Mouse (Mus musculus) kidney, adult 10 weeks (tissue): ENCODE results near the gene Tex22. TPM values are rescaled to one million over a fixed set of nuclear protein-coding genes. Genes with fewer than 3 reads are reported as not detected.

Source experiments
- polyA plus RNA-seq: library from polyadenylated mRNA; stranded (reverse); fragments of 350-450 nt; fragmentation: Illumina TruSeq; extraction: RNeasy Lipid Tissue Mini Kit (QIAGEN cat#74804); gene quantifications from one replicate; pipeline ENCODE4 v1.2.3, GENCODE M21; 2014; ENCODE audit warnings: low read depth, low replicate concordance

Gene Tex22
- polyA plus RNA-seq: not detected

GRCm38 (mm10) chr12:113074329-113075062 is at the start of gene Tex22:
Gene Tex22 (plus strand): TSS chr12:113074502.

GRCm38 (mm10) chr12:113097749-113098281 is 23.5 kb downstream of the Tex22 start, which contains the start of gene Mta1:
Gene Mta1 (plus strand): TSS chr12:113098278.

Other genes starting within 250 kb of the Tex22 start
- gene Cdca4, start 245.1 kb upstream of the Tex22 start, polyA plus RNA-seq: 3.3 TPM
- gene Gpr132, start 206.3 kb upstream of the Tex22 start, polyA plus RNA-seq: not detected
- 0.12 TPM for gene Jag2, start 144.7 kb upstream of the Tex22 start, polyA plus RNA-seq
- 0.44 TPM for gene Nudt14, start 132.4 kb upstream of the Tex22 start, polyA plus RNA-seq
- 1.3 TPM for gene Btbd6, start 98.0 kb upstream of the Tex22 start, polyA plus RNA-seq
- gene Brf1, start 73.8 kb upstream of the Tex22 start, polyA plus RNA-seq: 14.1 TPM
- gene Pacs2, start 60.0 kb upstream of the Tex22 start, polyA plus RNA-seq: 6.4 TPM
- 5.8 TPM for gene Mta1, start 23.8 kb downstream of the Tex22 start, polyA plus RNA-seq
- not detected for gene Crip2, start 65.7 kb downstream of the Tex22 start, polyA plus RNA-seq
- not detected for gene Crip1, start 71.8 kb downstream of the Tex22 start, polyA plus RNA-seq
- gene Tedc1, start 81.9 kb downstream of the Tex22 start, polyA plus RNA-seq: not detected
- gene Tmem121, start 111.4 kb downstream of the Tex22 start, polyA plus RNA-seq: not detected